In the genomic region with DNA sequence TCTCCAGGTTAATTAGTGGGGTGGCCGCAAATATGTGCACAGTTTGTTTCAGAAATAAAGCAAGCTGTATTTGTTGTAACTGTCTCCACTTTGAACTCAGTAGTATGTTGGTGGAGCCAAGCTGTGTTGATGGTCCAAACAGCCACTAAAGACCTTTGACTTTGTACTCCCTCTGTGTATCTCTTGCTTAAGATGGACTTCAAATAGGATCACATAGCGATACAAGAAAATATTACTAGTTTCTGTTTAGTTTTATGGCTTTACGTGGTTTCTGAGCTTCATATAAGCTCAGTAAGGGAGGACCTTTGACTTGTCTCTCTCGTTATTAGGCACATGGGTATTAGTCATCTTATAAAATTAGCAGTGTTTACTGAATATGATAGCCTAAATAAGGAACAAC, we compare ENCODE assay signal across 13 mouse cellular contexts.
"Had no signal": no experiment of that assay in that cellular context is flagged by ENCODE, and none has a peak within 500 bp of the region (broad histone marks: within the 10 kb centered on the region; RNA-seq: fewer than 3 reads in every experiment).

No protein-coding gene starts in this region.

- H3K27me3 ChIP-seq: limb, embryonic 12.5 days; liver, embryonic 13.5 days; neural tube, embryonic 12.5 days had no signal

- H3K27ac ChIP-seq: limb, embryonic 12.5 days; liver, embryonic 13.5 days; midbrain, embryonic 10.5 days; neural tube, embryonic 12.5 days had no signal

- H3K4me3 ChIP-seq: limb, embryonic 12.5 days; liver, embryonic 13.5 days; midbrain, embryonic 10.5 days; neural tube, embryonic 12.5 days had no signal

- H3K36me3 ChIP-seq: limb, embryonic 12.5 days; liver, embryonic 13.5 days; midbrain, embryonic 10.5 days; neural tube, embryonic 12.5 days had no signal

- ATAC-seq: lung, postnatal 0 days had no signal

- DNase-seq: kidney, adult 8-10 months; kidney, postnatal 25 days; liver, embryonic 13.5 days; lung, adult 2 months; lung, postnatal 36 days; midbrain, embryonic 14.5 days; spleen, adult 18-20 months; thymus, adult 18-20 months; thymus, postnatal 14 days had no signal

- H3K9me3 ChIP-seq: limb, embryonic 12.5 days; liver, embryonic 13.5 days; midbrain, embryonic 10.5 days; neural tube, embryonic 12.5 days had no signal

- H3K9ac ChIP-seq: limb, embryonic 12.5 days; liver, embryonic 13.5 days; neural tube, embryonic 12.5 days had no signal

- H3K4me1 ChIP-seq: midbrain, embryonic 10.5 days; neural tube, embryonic 12.5 days had no signal

- H3K4me2 ChIP-seq: limb, embryonic 12.5 days; liver, embryonic 13.5 days; neural tube, embryonic 12.5 days had no signal
